Mouse (Mus musculus): Measurements from ENCODE around the gene Nr2c1. TPM values are rescaled to one million over a fixed set of nuclear protein-coding genes. Genes with fewer than 3 reads are reported as not detected.

The Nr2c1 gene
- total RNA-seq, 2 experiments from 2014 or later: 5.5 to 7.0 TPM

DNA sequence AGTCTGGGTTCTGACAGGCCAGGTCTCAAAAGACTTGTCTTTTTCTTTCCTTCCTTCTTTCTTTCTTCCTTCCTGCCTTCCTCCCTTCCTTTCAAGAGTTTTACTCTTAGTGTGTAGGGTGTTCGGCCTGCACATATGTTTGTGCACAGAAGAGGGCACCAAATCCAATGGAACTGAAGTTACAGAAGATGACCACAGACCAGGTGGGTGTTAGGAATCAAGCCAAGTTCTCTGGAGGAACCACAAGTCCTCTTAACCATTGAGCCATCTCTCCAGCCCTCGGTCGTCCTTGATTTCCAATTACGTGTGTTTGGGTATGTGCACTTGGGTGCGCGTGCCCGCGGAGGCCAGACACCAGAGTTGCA, 450 bp upstream of the Nr2c1 start:
- no peak for TF ChIP-seq CTCF (IDR thresholded peaks at IDR 0.05)
- no peak for DNase-seq
- Histone ChIP-seq H3K4me3 (peak overlapping the region; percentile 85), H3K27ac (peak overlapping the region; percentile 100)
- intact Hi-C loops (cut with DNase I): loop anchor here (5.0 kb wide), 1 partner anchor 50 kb away; the partner anchor contains the start of gene Ndufa12

DNA sequence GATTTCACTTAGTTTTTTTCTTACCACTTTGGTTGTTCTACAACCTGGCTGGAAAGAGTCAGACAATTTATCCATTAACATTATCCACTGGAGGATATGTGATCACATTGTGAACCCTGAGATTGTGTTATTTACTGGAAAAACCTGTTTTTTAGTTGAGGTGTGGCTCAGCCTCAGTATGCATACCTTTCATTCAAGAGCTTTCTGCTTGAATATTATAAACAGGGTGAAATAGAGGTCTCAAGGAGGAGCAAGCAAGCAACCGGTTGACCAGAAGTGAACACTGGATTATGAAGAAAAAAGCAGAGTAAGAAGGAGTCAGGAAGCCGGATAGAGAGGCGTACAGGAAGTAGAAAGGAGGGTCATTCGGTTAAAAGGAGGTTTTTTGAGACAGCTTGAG, 3.7 kb downstream of the Nr2c1 start:
- H3K27ac ChIP-seq: no peak overlapping the region
- no peak for DNase-seq
- intact Hi-C loops (cut with DNase I): no loop called here

DNA sequence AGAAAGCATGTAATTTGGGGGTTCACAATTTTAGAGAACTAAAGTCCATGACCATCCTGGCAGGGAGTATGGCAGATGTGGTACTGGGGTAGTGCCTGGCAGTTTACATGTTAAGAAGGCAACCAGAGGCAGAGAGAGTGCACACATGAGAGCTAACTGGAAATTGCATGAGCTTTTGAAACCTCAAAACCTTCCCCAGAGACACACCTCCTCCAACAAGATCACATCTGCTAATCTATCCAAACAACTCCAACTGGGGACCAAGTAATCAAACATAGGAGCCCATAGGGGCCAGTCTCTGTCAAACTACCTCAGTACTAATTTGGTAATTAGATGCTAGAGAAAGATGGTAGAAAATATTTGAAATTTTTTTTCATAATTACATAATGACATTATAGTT, 6.0 kb downstream of the Nr2c1 start:
- DNase-seq: no peak
- Histone ChIP-seq H3K27ac (no peak overlapping the region), H3K4me3 (no peak overlapping the region)
- TF ChIP-seq CTCF (IDR thresholded peaks at IDR 0.05): no peak
- intact Hi-C loops (cut with DNase I): no loop called here

More for the DNA sequence above, 3.7 kb downstream of the Nr2c1 start:
- TF ChIP-seq CTCF (IDR thresholded peaks at IDR 0.05): no peak
- no peak overlapping the region for H3K4me3 ChIP-seq

DNA sequence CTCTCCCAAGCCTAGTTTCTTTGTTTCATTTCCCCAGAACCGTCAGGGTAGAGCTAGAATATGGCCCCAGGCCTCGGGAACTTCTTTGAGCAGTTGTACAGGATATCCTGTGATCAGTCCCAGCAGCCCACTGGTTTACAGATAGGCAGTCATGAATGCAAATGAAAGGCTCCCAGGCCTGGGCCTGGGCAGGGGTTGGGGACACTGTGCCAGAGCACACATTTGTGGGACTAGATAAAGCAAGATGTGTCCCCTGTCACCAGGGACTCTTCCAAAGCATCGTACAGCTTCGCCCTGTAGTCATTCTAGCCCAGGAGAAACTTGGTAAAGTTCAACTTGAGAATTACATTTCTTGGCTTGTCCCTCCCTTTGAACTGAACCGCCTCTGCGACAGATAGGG, 11.1 kb downstream of the Nr2c1 start:
- Histone ChIP-seq H3K27ac (no peak overlapping the region), H3K4me3 (no peak overlapping the region)
- no peak for TF ChIP-seq CTCF (IDR thresholded peaks at IDR 0.05)
- intact Hi-C loops (cut with DNase I): no loop called here
- DNase-seq: no peak

DNA sequence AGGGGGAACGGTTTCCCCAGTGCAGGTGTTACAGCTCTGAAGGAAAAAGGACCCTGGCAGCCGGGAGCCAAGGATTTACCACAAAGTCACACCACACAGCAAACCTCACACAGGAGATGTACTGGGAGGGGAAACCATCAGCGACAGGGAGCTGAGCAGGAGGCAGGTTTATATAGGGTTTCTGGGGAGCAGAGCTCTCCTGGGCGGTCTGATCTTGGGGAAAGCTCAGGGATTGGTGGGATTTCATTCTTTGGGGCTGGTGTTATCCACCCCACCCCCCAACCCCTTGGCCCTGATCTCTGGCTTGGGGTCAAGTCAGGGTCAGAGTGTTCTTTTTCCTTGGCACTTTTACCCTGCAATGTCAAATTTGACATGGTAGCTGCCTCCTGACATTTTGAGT, 11.6 kb downstream of the Nr2c1 start:
- TF ChIP-seq CTCF (IDR thresholded peaks at IDR 0.05): no peak
- DNase-seq: no peak
- intact Hi-C loops (cut with DNase I): no loop called here
- H3K4me3 ChIP-seq: no peak overlapping the region
- no peak overlapping the region for H3K27ac ChIP-seq

DNA sequence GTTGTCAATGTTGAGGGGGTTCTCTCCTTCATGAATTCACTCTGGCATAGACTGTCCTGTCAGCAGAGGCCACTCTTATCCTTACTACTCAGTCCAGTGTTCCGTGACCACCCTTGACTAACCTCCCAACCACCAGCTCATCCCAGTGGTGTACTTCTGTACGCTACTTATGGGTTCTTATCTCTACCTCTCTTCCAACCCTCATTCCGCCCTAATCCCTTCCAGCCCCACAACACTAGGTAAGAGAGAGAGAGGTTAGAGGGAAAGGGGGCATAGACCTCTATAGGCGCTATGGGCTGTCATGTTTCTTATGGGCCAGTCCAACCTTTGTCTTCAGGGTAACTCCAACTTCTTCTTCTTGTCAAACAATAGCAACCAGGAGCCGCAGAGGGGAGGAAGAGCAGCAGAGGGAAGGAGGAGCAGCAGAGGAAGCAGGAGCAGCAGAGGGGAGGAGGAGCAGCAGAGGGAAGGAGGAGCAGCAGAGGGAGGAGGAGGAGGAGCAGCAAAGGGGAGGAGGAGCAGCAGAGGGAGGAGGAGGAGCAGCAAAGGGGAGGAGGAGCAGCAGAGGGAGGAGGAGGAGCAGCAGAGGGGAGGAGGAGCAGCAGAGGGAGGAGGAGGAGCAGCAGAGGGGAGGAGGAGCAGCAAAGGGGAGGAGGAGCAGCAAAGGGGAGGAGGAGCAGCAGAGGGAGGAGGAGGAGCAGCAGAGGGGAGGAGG, 13.4 kb downstream of the Nr2c1 start:
- TF ChIP-seq CTCF (IDR thresholded peaks at IDR 0.05): no peak
- no peak for DNase-seq
- intact Hi-C loops (cut with DNase I): no loop called here
- Histone ChIP-seq H3K4me3 (no peak overlapping the region), H3K27ac (no peak overlapping the region)

DNA sequence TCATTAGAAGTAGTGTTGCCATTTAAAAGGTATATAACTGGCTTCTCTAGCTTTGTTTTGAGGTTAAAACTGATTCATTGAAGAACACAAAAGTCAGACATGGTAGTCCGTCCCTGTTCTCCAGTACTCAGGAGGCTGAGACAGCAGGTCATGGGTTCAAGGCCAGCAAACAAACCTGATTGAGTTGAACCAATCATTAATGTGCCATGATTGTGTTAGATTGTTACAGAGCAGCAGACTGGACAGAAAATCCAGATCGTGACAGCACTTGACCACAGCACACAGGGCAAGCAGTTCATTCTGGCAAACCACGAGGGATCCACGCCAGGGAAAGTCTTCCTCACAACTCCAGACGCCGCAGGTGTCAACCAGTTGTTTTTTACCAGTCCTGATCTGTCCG, 14.2 kb downstream of the Nr2c1 start:
- Histone ChIP-seq H3K27ac (no peak overlapping the region), H3K4me3 (no peak overlapping the region)
- no peak for DNase-seq
- intact Hi-C loops (cut with DNase I): no loop called here
- TF ChIP-seq CTCF (IDR thresholded peaks at IDR 0.05): no peak

DNA sequence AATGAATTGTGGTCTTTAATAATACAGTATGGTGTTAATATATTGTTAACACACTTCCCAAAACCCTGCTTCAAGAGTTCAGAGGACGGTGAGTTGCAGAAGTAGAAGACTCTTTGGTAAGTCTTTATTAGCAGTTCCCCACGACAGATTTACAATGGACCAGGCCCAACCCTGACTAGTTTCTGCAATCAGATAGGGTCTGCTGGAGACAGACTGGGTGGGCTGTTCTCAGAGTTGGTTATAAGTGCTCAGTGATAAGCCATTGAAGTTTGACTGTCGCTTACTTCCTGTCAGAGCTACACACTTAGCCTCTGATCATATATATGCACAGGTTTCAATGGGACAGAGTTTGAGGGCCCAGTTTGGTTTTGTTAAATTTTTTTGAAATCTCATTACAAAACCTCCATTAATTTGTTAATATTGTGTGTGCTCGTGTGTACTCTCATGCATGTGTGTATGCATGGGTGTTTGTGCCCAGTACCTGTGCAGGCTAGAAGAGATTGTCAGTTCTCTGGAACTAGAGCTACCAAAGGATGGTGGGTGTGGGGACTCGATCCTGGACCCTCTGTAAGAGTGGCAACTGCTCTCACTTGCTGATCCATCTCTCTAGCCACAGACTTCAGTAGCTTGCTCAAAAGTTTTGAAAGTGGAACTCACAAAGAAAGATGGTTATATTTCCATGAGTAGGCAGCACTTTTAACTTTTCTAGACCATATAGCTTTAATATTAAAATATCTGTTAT, 16.5 kb downstream of the Nr2c1 start:
- no peak for TF ChIP-seq CTCF (IDR thresholded peaks at IDR 0.05)
- intact Hi-C loops (cut with DNase I): no loop called here
- Histone ChIP-seq H3K4me3 (no peak overlapping the region), H3K27ac (no peak overlapping the region)
- DNase-seq: no peak

DNA sequence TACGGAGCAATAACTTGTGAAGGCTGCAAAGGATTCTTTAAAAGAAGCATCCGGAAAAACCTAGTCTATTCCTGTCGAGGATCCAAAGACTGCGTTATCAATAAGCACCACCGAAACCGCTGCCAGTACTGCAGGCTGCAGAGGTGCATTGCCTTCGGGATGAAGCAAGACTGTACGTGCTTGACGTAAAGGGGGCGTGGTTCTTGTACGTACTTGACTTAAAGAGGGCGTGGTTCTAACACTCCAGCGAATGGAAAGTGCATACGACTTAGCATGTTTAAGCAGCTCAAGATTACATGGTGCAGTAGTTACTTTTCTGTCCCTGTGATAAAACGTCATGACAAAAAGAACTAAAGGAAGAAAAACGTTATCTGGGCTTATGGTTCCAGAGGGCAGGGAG, 17.6 kb downstream of the Nr2c1 start:
- Histone ChIP-seq H3K4me3 (no peak overlapping the region), H3K27ac (no peak overlapping the region)
- intact Hi-C loops (cut with DNase I): no loop called here
- TF ChIP-seq CTCF (IDR thresholded peaks at IDR 0.05): no peak
- no peak for DNase-seq

DNA sequence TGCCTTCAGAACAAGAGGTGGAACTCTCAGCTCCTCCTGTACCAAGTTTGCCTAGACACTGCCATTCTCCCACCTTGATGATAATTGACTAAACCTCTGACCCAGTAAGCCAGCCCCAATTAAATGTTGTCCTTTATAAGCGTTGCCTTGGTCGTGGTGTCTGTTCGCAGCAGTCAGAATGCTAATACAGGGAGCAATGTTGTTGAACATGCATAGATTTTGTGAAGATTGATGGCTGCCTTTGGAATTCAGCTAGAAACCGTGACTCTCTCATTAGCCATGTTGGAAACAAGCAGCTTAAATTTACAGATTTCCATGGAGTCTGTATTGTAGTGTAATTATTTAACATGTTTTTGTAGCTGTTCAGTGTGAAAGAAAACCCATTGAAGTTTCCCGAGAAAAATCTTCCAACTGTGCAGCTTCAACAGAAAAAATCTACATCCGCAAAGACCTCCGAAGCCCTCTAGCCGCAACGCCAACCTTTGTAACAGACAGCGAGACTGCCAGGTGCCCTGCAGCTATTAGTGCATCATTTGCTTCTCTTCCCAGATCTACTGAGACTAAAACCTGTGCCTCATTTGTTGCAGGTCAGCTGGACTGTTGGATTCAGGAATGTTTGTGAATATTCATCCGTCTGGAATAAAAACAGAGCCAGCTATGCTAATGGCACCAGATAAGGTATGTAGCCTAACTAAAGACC, 19.4 kb downstream of the Nr2c1 start:
- no peak overlapping the region for H3K4me3 ChIP-seq
- DNase-seq: no peak
- intact Hi-C loops (cut with DNase I): no loop called here
- no peak overlapping the region for H3K27ac ChIP-seq
- TF ChIP-seq CTCF (IDR thresholded peaks at IDR 0.05): no peak

DNA sequence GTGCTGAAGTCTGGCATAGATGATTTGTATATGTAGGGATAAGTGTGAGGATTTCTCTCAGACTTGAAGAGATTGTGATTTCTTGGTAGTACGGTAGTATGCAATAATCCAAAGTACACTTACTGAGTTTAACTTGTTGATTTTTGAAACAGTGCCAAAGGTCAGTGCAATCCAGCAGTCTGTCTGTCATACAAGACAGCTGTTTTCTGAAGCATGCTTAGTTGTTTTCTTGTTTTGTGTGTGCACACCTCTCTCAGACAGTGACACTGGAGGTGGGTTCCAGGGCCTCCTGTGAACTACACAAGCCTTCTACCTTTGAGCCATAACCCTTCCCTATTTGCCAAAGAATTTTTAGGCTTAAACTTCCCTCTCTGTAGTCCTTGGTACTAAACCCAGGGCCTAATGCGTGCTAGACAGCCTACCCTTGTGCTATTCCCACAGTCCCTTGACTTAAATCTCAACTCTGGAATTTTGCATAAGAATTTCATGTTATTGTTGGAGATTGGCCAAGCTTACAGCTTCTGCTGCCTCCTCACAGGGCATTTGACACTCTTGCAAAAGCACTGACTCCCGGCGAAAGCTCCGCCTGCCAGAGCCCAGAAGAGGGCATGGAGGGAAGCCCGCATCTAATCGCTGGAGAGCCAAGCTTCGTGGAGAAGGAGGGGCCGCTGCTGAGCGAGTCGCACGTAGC, 23.8 kb downstream of the Nr2c1 start:
- no peak overlapping the region for H3K27ac ChIP-seq
- intact Hi-C loops (cut with DNase I): no loop called here
- no peak for TF ChIP-seq CTCF (IDR thresholded peaks at IDR 0.05)
- DNase-seq: no peak
- H3K4me3 ChIP-seq: no peak overlapping the region

DNA sequence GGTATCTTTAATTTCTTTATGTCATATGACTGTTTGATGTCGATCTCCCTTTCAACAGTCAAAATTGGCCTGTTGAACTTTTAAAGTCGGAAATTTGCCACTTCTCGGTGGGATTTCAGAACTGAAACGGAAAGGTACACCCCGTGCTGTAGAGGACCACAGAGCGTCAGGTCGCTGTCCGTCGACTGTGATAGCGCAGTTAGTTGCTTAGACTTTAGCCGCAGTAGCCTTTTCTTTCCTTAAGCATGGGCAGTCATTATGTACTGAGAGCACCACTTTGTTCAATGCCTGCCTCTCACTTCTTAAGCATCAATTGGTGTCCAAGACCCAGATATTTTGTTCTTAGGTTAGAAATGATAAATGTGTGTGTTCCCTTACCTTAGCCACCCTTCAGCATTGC, 24.3 kb downstream of the Nr2c1 start:
- Histone ChIP-seq H3K4me3 (no peak overlapping the region), H3K27ac (no peak overlapping the region)
- intact Hi-C loops (cut with DNase I): no loop called here
- no peak for TF ChIP-seq CTCF (IDR thresholded peaks at IDR 0.05)
- no peak for DNase-seq

DNA sequence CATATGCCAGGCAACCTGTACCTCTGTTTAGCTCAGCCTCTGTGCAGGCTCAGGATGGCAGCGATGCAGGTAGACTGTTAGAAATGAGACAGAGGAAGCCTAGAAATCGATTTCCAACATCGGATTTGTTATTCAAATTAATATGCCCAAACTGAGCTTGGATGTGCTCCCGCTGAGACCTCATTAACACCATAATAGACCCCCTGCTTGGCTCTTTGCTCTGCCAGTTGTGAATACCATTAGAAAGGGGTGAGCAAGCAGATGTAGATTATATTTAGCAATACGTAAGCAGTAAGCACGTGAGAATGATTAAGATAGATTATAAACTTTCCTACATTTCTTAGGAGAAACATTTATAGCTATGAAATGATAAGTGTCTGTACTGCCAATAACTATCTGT, 24.9 kb downstream of the Nr2c1 start:
- Histone ChIP-seq H3K27ac (no peak overlapping the region), H3K4me3 (no peak overlapping the region)
- no peak for TF ChIP-seq CTCF (IDR thresholded peaks at IDR 0.05)
- intact Hi-C loops (cut with DNase I): no loop called here
- DNase-seq: no peak
